In genomic region chr9:70848135-70848770, GRCm38 (mm10) we compare ENCODE assay signal across 8 mouse cellular contexts.
DNase-seq lines count a peak whose midpoint lies in the region; ATAC-seq and TF ChIP-seq lines count a peak whose summit lies in the region.

No protein-coding gene starts in this region.

- peak overlapping the region; percentile 35 for H3K4me2 ChIP-seq in embryonic facial prominence, embryonic 15.5 days (replicated peaks)
- peak overlapping the region; percentile 55 for H3K4me2 ChIP-seq in heart, embryonic 16.5 days (ENCODE audit: low read depth, low read length)
- peak overlapping the region; percentile 73 for H3K4me2 ChIP-seq in liver, embryonic 13.5 days
- peak overlapping the region; percentile 43 for H3K4me2 ChIP-seq in stomach, embryonic 15.5 days
- no peak overlapping the region for H3K4me2 ChIP-seq in hindbrain, embryonic 13.5 days

- peaks cover 12% of the 10 kb centered on the region; the same call in 1 of the 2 replicates for H3K4me1 ChIP-seq in embryonic facial prominence, embryonic 15.5 days
- H3K4me1 ChIP-seq in heart, embryonic 16.5 days (ENCODE audit: control insufficient read depth, insufficient read depth, low read length), result peaks cover 14% of the 10 kb centered on the region
- H3K4me1 ChIP-seq in liver, embryonic 13.5 days (replicated peaks), result peaks cover 62% of the 10 kb centered on the region
- peaks cover 10% of the 10 kb centered on the region for H3K4me1 ChIP-seq in stomach, embryonic 15.5 days
- H3K4me1 ChIP-seq in hindbrain, embryonic 13.5 days (replicated peaks), result peaks cover 15% of the 10 kb centered on the region

- H3K27ac ChIP-seq in layer of hippocampus, adult 2 months, result peak overlapping the region; percentile 88
- H3K27ac ChIP-seq in embryonic facial prominence, embryonic 15.5 days (replicated peaks), result peak overlapping the region; percentile 68
- peak overlapping the region; percentile 82 for H3K27ac ChIP-seq in heart, embryonic 16.5 days (ENCODE audit: low read length)
- H3K27ac ChIP-seq in liver, embryonic 13.5 days, result peak overlapping the region; percentile 92
- H3K27ac ChIP-seq in stomach, embryonic 15.5 days, result peak overlapping the region; percentile 80
- no peak overlapping the region for H3K27ac ChIP-seq in hindbrain, embryonic 13.5 days

- no peaks in the 10 kb centered on the region for H3K36me3 ChIP-seq in embryonic facial prominence, embryonic 15.5 days
- no peaks in the 10 kb centered on the region for H3K36me3 ChIP-seq in heart, embryonic 16.5 days (ENCODE audit: control insufficient read depth, insufficient read depth)
- no peaks in the 10 kb centered on the region for H3K36me3 ChIP-seq in liver, embryonic 13.5 days
- H3K36me3 ChIP-seq in stomach, embryonic 15.5 days, result no peaks in the 10 kb centered on the region
- H3K36me3 ChIP-seq in hindbrain, embryonic 13.5 days, result no peaks in the 10 kb centered on the region

- peak; percentile 32 to 44 for DNase-seq in layer of hippocampus, adult 2 months (ENCODE audit: low spot score in 2 of 2)
- no peak for DNase-seq in layer of hippocampus, adult 9-10 months (ENCODE audit: low spot score)
- DNase-seq in liver, embryonic 13.5 days, result no peak
- DNase-seq in kidney, postnatal 36 days, result no peak

- H3K4me3 ChIP-seq in layer of hippocampus, adult 2 months, result peak overlapping the region; percentile 15; the same call in 1 of the 2 replicates
- H3K4me3 ChIP-seq in embryonic facial prominence, embryonic 15.5 days (replicated peaks), result no peak overlapping the region
- H3K4me3 ChIP-seq in heart, embryonic 16.5 days (ENCODE audit: low read length), result peak overlapping the region; percentile 33
- peak overlapping the region; percentile 46 for H3K4me3 ChIP-seq in liver, embryonic 13.5 days (replicated peaks)
- no peak overlapping the region for H3K4me3 ChIP-seq in stomach, embryonic 15.5 days (replicated peaks)
- no peak overlapping the region for H3K4me3 ChIP-seq in hindbrain, embryonic 13.5 days

- H3K9me3 ChIP-seq in embryonic facial prominence, embryonic 15.5 days (replicated peaks), result no peaks in the 10 kb centered on the region
- H3K9me3 ChIP-seq in heart, embryonic 16.5 days (replicated peaks; ENCODE audit: control insufficient read depth, low read length), result 0 out of 2 replicates have a peak, but pooled peaks cover 3% of the 10 kb centered on the region
- no peaks in the 10 kb centered on the region for H3K9me3 ChIP-seq in liver, embryonic 13.5 days (replicated peaks)
- no peaks in the 10 kb centered on the region for H3K9me3 ChIP-seq in stomach, embryonic 15.5 days
- no peaks in the 10 kb centered on the region for H3K9me3 ChIP-seq in hindbrain, embryonic 13.5 days

- H3K27me3 ChIP-seq in embryonic facial prominence, embryonic 15.5 days, result no peaks in the 10 kb centered on the region
- no peaks in the 10 kb centered on the region for H3K27me3 ChIP-seq in heart, embryonic 16.5 days (ENCODE audit: control insufficient read depth, insufficient read depth, low read length)
- H3K27me3 ChIP-seq in liver, embryonic 13.5 days, result no peaks in the 10 kb centered on the region
- H3K27me3 ChIP-seq in stomach, embryonic 15.5 days (replicated peaks), result no peaks in the 10 kb centered on the region
- H3K27me3 ChIP-seq in hindbrain, embryonic 13.5 days, result no peaks in the 10 kb centered on the region

- no peak for ATAC-seq in embryonic facial prominence, embryonic 15.5 days (ENCODE audit: insufficient number of reproducible peaks, low FRiP score, low TSS enrichment, low read depth)
- 0 out of 2 replicates have a peak, but pooled peaks have one; percentile 61 for ATAC-seq in heart, embryonic 16.5 days (replicated peaks; ENCODE audit: extremely low read depth, insufficient read depth, low FRiP score)
- peak; percentile 53 for ATAC-seq in liver, embryonic 13.5 days (ENCODE audit: low read depth)
- no peak for ATAC-seq in stomach, embryonic 15.5 days (ENCODE audit: insufficient read depth, low FRiP score, low read depth)
- no peak for ATAC-seq in hindbrain, embryonic 13.5 days (ENCODE audit: low FRiP score)

- TF ChIP-seq CTCF in layer of hippocampus, adult 2 months (conservative IDR thresholded peaks at IDR 0.05), result no peak

- 39% methylated on average over 10 of the region's 10 CpGs for whole genome bisulfite sequencing in embryonic facial prominence, embryonic 15.5 days
- 43% methylated on average over 10 of the region's 10 CpGs for WGBS in heart, embryonic 16.5 days
- 14% methylated on average over 10 of the region's 10 CpGs for WGBS in liver, embryonic 13.5 days (ENCODE audit: insufficient replicate concordance)
- WGBS in stomach, embryonic 15.5 days, result 39% methylated on average over 10 of the region's 10 CpGs
- 68% methylated on average over 10 of the region's 10 CpGs for WGBS in hindbrain, embryonic 13.5 days

- no peak overlapping the region for H3K9ac ChIP-seq in embryonic facial prominence, embryonic 15.5 days
- peak overlapping the region; percentile 51; the same call in 1 of the 2 replicates for H3K9ac ChIP-seq in heart, embryonic 16.5 days (ENCODE audit: low read length)
- peak overlapping the region; percentile 73 for H3K9ac ChIP-seq in liver, embryonic 13.5 days
- no peak overlapping the region for H3K9ac ChIP-seq in stomach, embryonic 15.5 days
- H3K9ac ChIP-seq in hindbrain, embryonic 13.5 days, result no peak overlapping the region

Comparison
In these comparisons a context has a peak if more than half of its experiments do, and no peak if none do; other contexts are left out.
1. DNase-seq: peak in layer of hippocampus, adult 2 months (2 of 2); none in layer of hippocampus, adult 9-10 months (single experiment), liver, embryonic 13.5 days (single experiment) and kidney, postnatal 36 days (0 of 2).
2. H3K4me3 ChIP-seq: peak in layer of hippocampus, adult 2 months (single experiment), heart, embryonic 16.5 days (single experiment) and liver, embryonic 13.5 days (single experiment); none in embryonic facial prominence, embryonic 15.5 days (single experiment), stomach, embryonic 15.5 days (single experiment) and hindbrain, embryonic 13.5 days (single experiment).
3. ATAC-seq: peak in heart, embryonic 16.5 days (single experiment) and liver, embryonic 13.5 days (single experiment); none in embryonic facial prominence, embryonic 15.5 days (single experiment), stomach, embryonic 15.5 days (single experiment) and hindbrain, embryonic 13.5 days (single experiment).
4. H3K9ac ChIP-seq: peak in heart, embryonic 16.5 days (single experiment) and liver, embryonic 13.5 days (single experiment); none in embryonic facial prominence, embryonic 15.5 days (single experiment), stomach, embryonic 15.5 days (single experiment) and hindbrain, embryonic 13.5 days (single experiment).